Mouse (Mus musculus): ENCODE results near the gene Syce1l. TPM values are rescaled to one million over a fixed set of nuclear protein-coding genes. Genes with fewer than 3 reads are reported as not detected.

The Syce1l gene
- total RNA-seq, 1 experiment from 2014 or later, result not detected

- no peak for ATAC-seq (replicated peaks; ENCODE audit: insufficient number of reproducible peaks, low FRiP score, low TSS enrichment, poor library complexity, severe bottlenecking)
Observed at GRCm38 (mm10) chr8:113666714-113667432, 23.9 kb downstream of the Syce1l start.

DNA sequence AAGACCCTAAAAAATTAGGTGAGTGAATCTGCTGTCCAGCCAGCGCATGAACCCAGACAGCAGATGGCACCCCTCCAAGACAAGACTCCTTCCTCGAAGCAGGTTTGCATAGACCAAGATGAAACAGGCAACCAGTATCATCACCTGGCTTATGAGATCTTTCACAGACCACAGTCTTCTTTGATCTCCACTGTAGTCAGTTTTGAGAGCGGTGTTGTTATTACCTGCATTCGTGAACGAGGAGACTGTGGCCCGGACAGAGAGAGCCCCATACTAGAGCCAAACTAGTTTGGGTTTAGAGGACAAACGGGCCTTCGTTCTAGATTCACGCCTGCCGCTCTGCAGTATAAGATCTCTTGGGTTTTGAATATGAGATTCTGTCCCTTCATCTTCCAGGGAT, 26.9 kb downstream of the Syce1l start:
- no peak for ATAC-seq (replicated peaks; ENCODE audit: insufficient number of reproducible peaks, low FRiP score, low TSS enrichment, poor library complexity, severe bottlenecking)

DNA sequence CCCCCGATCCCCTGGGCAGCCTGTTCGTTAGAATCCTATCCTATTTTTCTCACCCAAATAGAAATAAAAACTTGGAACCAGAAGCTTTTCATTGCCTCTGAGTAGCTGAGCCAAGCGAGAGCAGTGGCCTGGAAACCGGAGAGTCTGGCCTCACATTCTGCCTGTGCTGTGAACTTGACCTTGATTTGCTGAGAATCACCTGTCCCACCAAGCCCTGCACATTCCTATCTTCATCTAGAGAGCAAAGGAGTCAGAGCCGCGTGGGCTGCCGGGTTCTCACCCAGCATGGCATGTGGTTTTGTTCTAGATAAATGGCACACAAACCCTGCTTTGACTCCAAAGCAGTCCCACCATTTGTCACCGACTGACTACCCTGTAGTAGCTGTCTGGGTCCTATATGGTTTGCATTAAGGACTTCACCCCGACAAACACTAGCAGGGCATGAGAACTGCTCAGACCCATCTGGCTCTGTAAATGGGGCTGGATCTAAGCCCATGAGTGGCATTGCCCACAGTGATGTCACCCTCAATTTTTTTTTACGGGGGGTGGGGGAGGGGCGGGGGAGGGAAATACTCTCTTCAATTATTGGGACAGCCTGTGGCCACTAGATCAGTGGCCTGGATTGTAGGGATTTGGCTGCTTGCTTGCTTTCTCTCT, 29.7 kb downstream of the Syce1l start:
- no peak for ATAC-seq (replicated peaks; ENCODE audit: insufficient number of reproducible peaks, low FRiP score, low TSS enrichment, poor library complexity, severe bottlenecking)

DNA sequence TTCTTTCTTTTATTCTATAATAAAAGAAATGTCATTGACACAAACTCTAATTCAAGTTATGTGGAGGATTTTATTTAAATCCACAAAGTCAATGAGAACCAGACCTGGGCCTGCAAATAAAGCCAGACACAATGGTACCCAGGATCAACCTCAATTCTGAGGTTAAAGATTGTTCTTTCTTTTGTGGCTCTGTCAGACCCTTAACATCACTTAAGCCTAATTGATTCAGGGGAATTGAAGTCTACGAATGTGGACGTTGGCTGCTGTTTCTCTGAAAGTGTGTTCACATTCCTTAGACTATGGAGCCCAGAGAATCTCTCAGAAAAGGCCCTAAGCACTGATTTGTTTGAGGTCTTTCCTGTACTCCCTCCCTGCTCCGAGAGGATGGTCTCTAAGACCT, 30.3 kb downstream of the Syce1l start:
- no peak for ATAC-seq (replicated peaks; ENCODE audit: insufficient number of reproducible peaks, low FRiP score, low TSS enrichment, poor library complexity, severe bottlenecking)

DNA sequence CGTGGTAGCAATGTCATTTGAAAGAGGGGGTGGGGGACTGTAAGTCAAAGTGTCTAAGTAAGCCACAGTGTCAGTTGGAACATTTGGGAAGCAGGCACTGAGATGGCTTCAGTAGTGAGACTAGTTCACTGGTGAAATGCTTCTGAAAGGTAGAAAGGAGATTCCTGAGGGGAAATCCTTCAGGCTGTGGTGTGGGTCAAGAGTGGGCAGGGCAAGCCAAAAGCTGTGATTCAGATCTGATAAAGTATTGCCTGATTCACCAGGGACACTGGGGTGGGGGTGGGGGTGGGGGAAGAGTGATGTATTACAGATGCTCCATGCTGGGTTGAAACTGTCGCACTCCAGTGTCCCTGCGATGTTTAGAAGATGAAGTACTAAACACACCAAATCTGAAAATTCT, 31.6 kb downstream of the Syce1l start:
- no peak for ATAC-seq (replicated peaks; ENCODE audit: insufficient number of reproducible peaks, low FRiP score, low TSS enrichment, poor library complexity, severe bottlenecking)

DNA sequence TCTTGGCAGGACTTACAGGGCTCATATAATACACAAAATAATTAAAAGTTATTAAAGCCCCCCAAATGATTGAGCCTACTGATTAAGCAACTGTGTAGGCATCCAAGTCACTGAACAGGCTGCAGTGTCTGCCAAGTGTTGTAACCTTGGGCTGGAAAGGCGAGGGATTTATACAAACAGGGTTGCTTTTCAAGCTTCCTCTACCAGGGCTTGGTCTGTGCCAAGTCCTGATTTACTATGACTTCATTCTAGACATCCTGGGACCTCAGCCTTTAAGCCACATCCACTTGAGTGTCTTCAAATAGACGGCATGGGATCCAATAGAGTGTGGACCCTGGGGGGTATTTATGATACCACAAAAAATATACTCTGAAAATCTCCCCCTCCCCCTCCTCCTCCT, 32.3 kb downstream of the Syce1l start:
- no peak for ATAC-seq (replicated peaks; ENCODE audit: insufficient number of reproducible peaks, low FRiP score, low TSS enrichment, poor library complexity, severe bottlenecking)

DNA sequence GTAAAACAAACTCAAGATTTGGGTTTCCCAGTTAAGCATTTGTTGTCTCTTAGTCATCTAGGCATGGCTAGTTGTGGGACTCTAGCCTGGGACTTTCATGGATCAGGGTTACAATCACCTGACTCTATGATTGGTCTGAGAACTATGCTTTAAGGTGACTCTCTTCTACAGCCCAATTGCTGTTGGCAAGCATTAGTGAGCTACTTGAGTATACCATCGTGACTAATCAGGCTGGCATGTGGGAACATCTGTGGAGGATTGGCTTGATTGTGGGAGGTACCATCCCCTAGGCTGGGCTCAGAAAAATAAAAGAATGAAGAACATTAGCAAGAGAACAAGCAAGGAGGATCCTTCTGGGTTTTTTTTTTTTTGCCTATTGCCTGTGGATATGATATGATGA, 33.8 kb downstream of the Syce1l start:
- no peak for ATAC-seq (replicated peaks; ENCODE audit: insufficient number of reproducible peaks, low FRiP score, low TSS enrichment, poor library complexity, severe bottlenecking)

- ATAC-seq (replicated peaks; ENCODE audit: insufficient number of reproducible peaks, low FRiP score, low TSS enrichment, poor library complexity, severe bottlenecking), result peak; percentile 80
Observed at GRCm38 (mm10) chr8:113679361-113679760, 36.3 kb downstream of the Syce1l start.

DNA sequence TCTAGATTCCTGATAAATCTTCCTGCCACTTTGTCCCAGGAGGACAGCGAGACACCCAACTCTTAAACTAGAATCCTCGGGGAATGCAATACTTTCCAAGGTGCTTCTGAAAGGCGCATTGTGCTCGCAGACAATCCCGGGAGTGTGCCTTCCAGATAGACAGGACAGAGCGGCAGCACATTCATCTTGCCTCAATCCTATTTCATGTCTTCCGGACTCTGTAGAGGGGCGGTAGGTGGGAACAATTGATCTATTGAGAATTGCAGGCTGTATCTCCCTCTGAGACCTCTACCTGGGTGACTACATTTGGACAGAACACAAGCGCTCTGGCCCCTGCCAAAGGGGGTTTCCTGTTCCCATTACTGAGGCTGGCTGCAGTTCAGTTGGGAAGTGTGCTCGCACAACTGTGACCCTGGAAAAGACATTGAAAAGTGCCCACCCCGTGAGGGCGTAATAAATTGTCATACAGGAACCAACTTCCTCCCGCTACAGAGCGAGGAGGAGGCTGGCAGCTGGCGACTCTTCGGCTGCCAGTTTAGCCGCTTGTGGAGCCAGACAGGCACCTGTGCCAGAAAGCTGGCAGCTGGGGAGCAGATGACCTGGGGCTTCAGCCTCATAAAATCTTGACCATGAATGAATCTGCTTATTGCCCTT, 45.0 kb downstream of the Syce1l start:
- no peak for ATAC-seq (replicated peaks; ENCODE audit: insufficient number of reproducible peaks, low FRiP score, low TSS enrichment, poor library complexity, severe bottlenecking)

GRCm38 (mm10) chr8:113688543-113688915, 45.5 kb downstream of the Syce1l start:
- no peak for ATAC-seq (replicated peaks; ENCODE audit: insufficient number of reproducible peaks, low FRiP score, low TSS enrichment, poor library complexity, severe bottlenecking)

- no peak for ATAC-seq (replicated peaks; ENCODE audit: insufficient number of reproducible peaks, low FRiP score, low TSS enrichment, poor library complexity, severe bottlenecking)
Observed at GRCm38 (mm10) chr8:113691622-113692343, 48.8 kb downstream of the Syce1l start.

- no peak for ATAC-seq (replicated peaks; ENCODE audit: insufficient number of reproducible peaks, low FRiP score, low TSS enrichment, poor library complexity, severe bottlenecking)
Observed at GRCm38 (mm10) chr8:113704968-113705367, 62.0 kb downstream of the Syce1l start.

Other genes starting within 250 kb of the Syce1l start
- gene Mon1b, start 7.6 kb upstream of the Syce1l start, total RNA-seq (2017), result 13.3 to 32.2 TPM (median 20.8 TPM) in 3 replicates
- not detected in 3 replicates for gene Adamts18, start 205.5 kb downstream of the Syce1l start, total RNA-seq (2017)

Data from monocyte, adult 5-6 weeks (primary cell).